Mouse (Mus musculus) embryonic facial prominence, embryonic 12.5 days (tissue): Measurements from ENCODE around the gene Hjurp. TPM values are rescaled to one million over a fixed set of nuclear protein-coding genes. Genes with fewer than 3 reads are reported as not detected.

ENCODE experiments used
- ATAC-seq: fragments of 200-750 bp; cut with Nextera tagmentation; 2 replicates; pipeline ENCODE4 v1.8.0; 2017; ENCODE audit not compliant: insufficient number of reproducible peaks, insufficient read depth, low FRiP score, low TSS enrichment
- H3K27ac ChIP-seq: fragments of 300-500 bp; sonication (generic); 2 replicates; pipeline ENCODE4 v1.5.1; 2016; ENCODE audit warnings: mild to moderate bottlenecking
- H3K27me3 ChIP-seq: fragments of 300-500 bp; sonication (generic); 2 replicates; pipeline ENCODE4 v1.6.1; 2016; ENCODE audit warnings: mild to moderate bottlenecking, moderate library complexity
- H3K36me3 ChIP-seq: fragments of 300-500 bp; sonication (generic); 2 replicates; pipeline ENCODE4 v1.6.1; 2016; ENCODE audit warnings: mild to moderate bottlenecking
- H3K4me1 ChIP-seq: fragments of 300-500 bp; sonication (generic); 2 replicates; pipeline ENCODE4 v1.6.1; 2016
- H3K4me2 ChIP-seq: fragments of 300-500 bp; sonication (generic); replicated peaks from 2 replicates; pipeline ENCODE4 v1.6.1; 2016; ENCODE audit warnings: mild to moderate bottlenecking, moderate library complexity
- H3K4me3 ChIP-seq: fragments of 300-500 bp; sonication (generic); 2 replicates; pipeline ENCODE4 v1.5.1; 2016; ENCODE audit warnings: mild to moderate bottlenecking
- H3K9ac ChIP-seq: fragments of 300-500 bp; sonication (generic); 2 replicates; pipeline ENCODE4 v1.6.1; 2016; ENCODE audit warnings: mild to moderate bottlenecking, moderate library complexity
- H3K9me3 ChIP-seq: fragments of 300-500 bp; sonication (generic); 2 replicates; pipeline ENCODE4 v1.6.1; 2016; ENCODE audit warnings: mild to moderate bottlenecking, moderate library complexity
- WGBS: fragments of 180-500 bp; shearing (Covaris S2); methylation state at CpG from one replicate; pipeline ENCODE4 v1.1.7; 2016; 5-methylcytosine and 5-hydroxymethylcytosine counted together
- polyA plus RNA-seq: library from polyadenylated mRNA; unstranded; fragments of >200 nt; fragmentation: Nextera tagmentation; extraction: Ambion mirVana; gene quantifications from 2 replicates; pipeline ENCODE4 v1.2.1, GENCODE M21; 2016

Hjurp gene
- polyA plus RNA-seq, 1 experiment from 2014 or later: 234 TPM

DNA sequence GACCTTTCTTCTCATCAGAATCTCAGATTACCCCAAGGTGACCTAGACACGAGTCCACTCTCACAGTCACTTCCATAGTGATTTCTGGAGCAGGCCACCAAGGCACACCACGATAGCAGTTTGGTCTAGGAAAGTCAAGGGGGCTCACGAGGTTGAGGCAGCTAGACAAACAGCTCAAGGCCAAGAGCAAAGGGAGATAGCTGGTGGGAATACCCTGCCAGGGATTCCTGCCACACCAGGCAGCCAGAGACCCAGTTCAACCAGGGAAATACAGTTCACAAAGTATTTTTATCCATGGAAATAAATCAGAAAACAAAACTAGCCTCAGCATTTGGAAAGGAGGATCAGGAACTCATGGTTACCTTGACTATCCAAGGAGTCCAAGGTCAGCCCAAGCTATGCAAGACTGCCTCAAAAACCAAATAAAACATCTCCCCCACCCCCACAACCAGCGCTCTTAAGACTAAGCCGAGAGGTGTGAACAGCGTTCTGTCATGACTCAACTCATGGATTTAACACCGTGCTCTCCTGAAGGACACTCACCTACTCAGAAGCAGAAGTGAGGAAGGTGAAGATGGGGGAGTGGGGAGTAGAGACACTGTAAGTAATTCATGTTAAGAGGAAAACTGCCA lies 13.1 kb downstream of the Hjurp start:
- WGBS: 88% methylated on average over 7 of the region's 7 CpGs
- H3K4me3 ChIP-seq: no peak overlapping the region
- no peak overlapping the region for H3K9ac ChIP-seq
- no peak overlapping the region for H3K27ac ChIP-seq
- H3K4me2 ChIP-seq: no peak overlapping the region
- H3K4me1 ChIP-seq: no peaks in the 10 kb centered on the region
- H3K36me3 ChIP-seq: peaks cover 100% of the 10 kb centered on the region
- peaks cover 24% of the 10 kb centered on the region; the same call in 1 of the 2 replicates for H3K9me3 ChIP-seq
- ATAC-seq: no peak
- H3K27me3 ChIP-seq: no peaks in the 10 kb centered on the region

DNA sequence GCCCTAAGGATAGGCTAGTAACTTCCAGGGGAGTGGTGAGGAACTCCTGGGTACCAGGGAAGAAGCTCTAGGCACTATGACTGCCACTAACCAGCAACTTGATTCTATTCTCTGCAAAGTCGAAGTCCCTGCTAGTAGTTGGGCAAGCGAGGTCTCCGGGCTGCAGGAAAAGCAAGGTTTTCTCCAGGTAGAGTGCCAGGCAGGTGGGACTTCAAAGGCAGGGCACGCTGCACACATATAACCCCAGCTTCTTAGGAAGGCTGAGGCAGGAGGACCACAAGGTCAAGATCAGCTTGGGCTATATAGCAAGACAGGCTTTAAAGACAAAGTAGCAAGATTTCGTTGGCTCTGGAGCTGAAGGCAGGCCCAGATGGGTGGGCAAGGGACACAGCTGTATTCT lies 13.7 kb downstream of the Hjurp start:
- ATAC-seq: no peak
- H3K27ac ChIP-seq: no peak overlapping the region
- WGBS: 89% methylated on average over 5 of the region's 5 CpGs
- no peak overlapping the region for H3K9ac ChIP-seq
- no peaks in the 10 kb centered on the region for H3K4me1 ChIP-seq
- H3K4me3 ChIP-seq: no peak overlapping the region
- H3K4me2 ChIP-seq: no peak overlapping the region
- H3K36me3 ChIP-seq: peaks cover 96% of the 10 kb centered on the region
- no peaks in the 10 kb centered on the region for H3K27me3 ChIP-seq
- peaks cover 24% of the 10 kb centered on the region; the same call in 1 of the 2 replicates for H3K9me3 ChIP-seq

- peaks cover 29% of the 10 kb centered on the region for H3K9me3 ChIP-seq
- H3K27me3 ChIP-seq: no peaks in the 10 kb centered on the region
- H3K27ac ChIP-seq: no peak overlapping the region
- no peak overlapping the region for H3K9ac ChIP-seq
- 75% methylated on average over 6 of the region's 6 CpGs for WGBS
- H3K36me3 ChIP-seq: peaks cover 88% of the 10 kb centered on the region
- H3K4me1 ChIP-seq: no peaks in the 10 kb centered on the region
- H3K4me3 ChIP-seq: no peak overlapping the region
- H3K4me2 ChIP-seq: no peak overlapping the region
- no peak for ATAC-seq
Measured at GRCm38 (mm10) chr1:88262961-88263360, 14.5 kb downstream of the Hjurp start.

GRCm38 (mm10) chr1:88262255-88262654 lies 15.2 kb downstream of the Hjurp start:
- Histone ChIP-seq H3K9ac (no peak overlapping the region), H3K27ac (no peak overlapping the region), H3K4me1 (no peaks in the 10 kb centered on the region), H3K4me2 (no peak overlapping the region), H3K27me3 (no peaks in the 10 kb centered on the region), H3K9me3 (peaks cover 37% of the 10 kb centered on the region), H3K36me3 (peaks cover 81% of the 10 kb centered on the region), H3K4me3 (no peak overlapping the region)
- WGBS: 83% methylated on average over 4 of the region's 4 CpGs
- ATAC-seq: no peak

DNA sequence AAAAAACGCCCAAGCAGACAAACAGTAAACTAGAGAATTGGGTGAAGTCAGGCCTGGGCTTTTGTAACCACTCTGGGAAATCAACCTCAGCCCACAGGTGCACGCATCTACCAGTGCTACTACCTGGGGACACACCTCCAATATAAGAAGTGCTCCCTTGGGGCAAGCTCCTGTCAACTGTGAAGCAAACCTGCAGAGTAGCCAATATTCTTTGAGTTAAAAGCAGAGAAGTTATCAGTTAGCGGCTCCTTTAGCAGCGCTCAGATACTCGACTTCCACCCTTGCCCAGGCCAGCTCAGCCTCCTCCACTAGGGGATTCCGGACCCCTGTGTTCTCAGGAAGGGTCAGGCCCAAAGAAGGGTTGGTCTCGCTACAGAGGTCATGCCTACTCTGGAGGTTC lies 15.7 kb downstream of the Hjurp start:
- 88% methylated on average over 7 of the region's 7 CpGs for WGBS
- no peaks in the 10 kb centered on the region for H3K27me3 ChIP-seq
- ATAC-seq: no peak
- H3K4me1 ChIP-seq: no peaks in the 10 kb centered on the region
- H3K4me3 ChIP-seq: no peak overlapping the region
- H3K36me3 ChIP-seq: peaks cover 75% of the 10 kb centered on the region
- H3K4me2 ChIP-seq: no peak overlapping the region
- peaks cover 42% of the 10 kb centered on the region for H3K9me3 ChIP-seq
- H3K9ac ChIP-seq: no peak overlapping the region
- H3K27ac ChIP-seq: no peak overlapping the region

GRCm38 (mm10) chr1:88260604-88261377 lies 16.6 kb downstream of the Hjurp start:
- H3K27me3 ChIP-seq: no peaks in the 10 kb centered on the region
- ATAC-seq: no peak
- peaks cover 50% of the 10 kb centered on the region for H3K9me3 ChIP-seq
- no peak overlapping the region for H3K4me3 ChIP-seq
- no peak overlapping the region for H3K9ac ChIP-seq
- 85% methylated on average over 10 of the region's 10 CpGs for WGBS
- no peak overlapping the region for H3K27ac ChIP-seq
- no peak overlapping the region for H3K4me2 ChIP-seq
- H3K4me1 ChIP-seq: no peaks in the 10 kb centered on the region
- H3K36me3 ChIP-seq: peaks cover 66% of the 10 kb centered on the region

DNA sequence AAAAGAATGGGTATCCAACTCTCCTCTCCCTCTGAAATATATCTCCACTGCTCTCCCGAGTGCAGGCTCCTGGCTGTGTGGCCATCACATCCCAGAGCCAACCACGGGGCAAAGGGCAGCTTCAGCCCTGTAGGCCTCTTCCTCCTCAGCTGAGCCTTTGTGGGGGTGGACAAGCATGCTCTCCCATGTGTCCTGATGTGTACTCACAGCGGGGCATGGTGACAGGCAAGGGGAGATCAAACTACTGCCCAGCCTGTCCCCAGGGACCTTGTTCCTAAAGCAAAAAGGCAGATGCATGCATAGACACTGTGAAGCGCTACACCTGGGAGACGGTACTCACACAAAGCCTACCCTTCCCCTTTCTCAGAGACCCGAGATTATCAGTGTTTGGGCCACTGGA lies 17.3 kb downstream of the Hjurp start:
- Histone ChIP-seq H3K36me3 (peaks cover 59% of the 10 kb centered on the region), H3K9me3 (peaks cover 51% of the 10 kb centered on the region), H3K4me3 (no peak overlapping the region), H3K9ac (no peak overlapping the region), H3K4me1 (no peaks in the 10 kb centered on the region), H3K27ac (no peak overlapping the region), H3K4me2 (no peak overlapping the region), H3K27me3 (no peaks in the 10 kb centered on the region)
- 81% methylated on average over 6 of the region's 6 CpGs for WGBS
- 0 out of 2 replicates have a peak, but pooled peaks have one; percentile 8 for ATAC-seq

GRCm38 (mm10) chr1:88259643-88260024 lies 17.8 kb downstream of the Hjurp start:
- no peaks in the 10 kb centered on the region for H3K27me3 ChIP-seq
- 0 out of 2 replicates have a peak, but pooled peaks have one; percentile 0 for ATAC-seq
- H3K4me3 ChIP-seq: no peak overlapping the region
- H3K4me1 ChIP-seq: no peaks in the 10 kb centered on the region
- no peak overlapping the region for H3K27ac ChIP-seq
- peaks cover 55% of the 10 kb centered on the region for H3K36me3 ChIP-seq
- WGBS: 75% methylated on average over 4 of the region's 4 CpGs
- no peak overlapping the region for H3K4me2 ChIP-seq
- no peak overlapping the region for H3K9ac ChIP-seq
- peaks cover 51% of the 10 kb centered on the region for H3K9me3 ChIP-seq

- H3K9ac ChIP-seq: no peak overlapping the region
- no peaks in the 10 kb centered on the region for H3K27me3 ChIP-seq
- WGBS: 79% methylated on average over 8 of the region's 8 CpGs
- H3K27ac ChIP-seq: no peak overlapping the region
- H3K4me2 ChIP-seq: no peak overlapping the region
- H3K9me3 ChIP-seq: peaks cover 54% of the 10 kb centered on the region
- no peak overlapping the region for H3K4me3 ChIP-seq
- peaks cover 49% of the 10 kb centered on the region for H3K36me3 ChIP-seq
- no peak for ATAC-seq
- H3K4me1 ChIP-seq: no peaks in the 10 kb centered on the region
Measured at GRCm38 (mm10) chr1:88258881-88259642, 18.4 kb downstream of the Hjurp start.

GRCm38 (mm10) chr1:88258361-88258760 lies 19.1 kb downstream of the Hjurp start:
- WGBS: 65% methylated on average over 6 of the region's 6 CpGs
- H3K27ac ChIP-seq: no peak overlapping the region
- H3K36me3 ChIP-seq: peaks cover 42% of the 10 kb centered on the region
- no peak for ATAC-seq
- H3K4me2 ChIP-seq: no peak overlapping the region
- H3K4me1 ChIP-seq: no peaks in the 10 kb centered on the region
- peaks cover 58% of the 10 kb centered on the region for H3K9me3 ChIP-seq
- H3K9ac ChIP-seq: no peak overlapping the region
- H3K27me3 ChIP-seq: no peaks in the 10 kb centered on the region
- H3K4me3 ChIP-seq: no peak overlapping the region

GRCm38 (mm10) chr1:88257681-88258080 lies 19.8 kb downstream of the Hjurp start:
- no peak overlapping the region for H3K4me3 ChIP-seq
- peaks cover 35% of the 10 kb centered on the region for H3K36me3 ChIP-seq
- H3K27me3 ChIP-seq: no peaks in the 10 kb centered on the region
- ATAC-seq: no peak
- no peak overlapping the region for H3K27ac ChIP-seq
- H3K9me3 ChIP-seq: peaks cover 64% of the 10 kb centered on the region
- no peaks in the 10 kb centered on the region for H3K4me1 ChIP-seq
- no peak overlapping the region for H3K9ac ChIP-seq
- 81% methylated on average over 6 of the region's 6 CpGs for WGBS
- no peak overlapping the region for H3K4me2 ChIP-seq
